Mouse (Mus musculus) erythroblast, embryonic 14.5 days (primary cell): Measurements from ENCODE around the gene Kdm1b.

Source experiments
- GATA1 ChIP-seq: IDR thresholded peaks from 2 replicates; pipeline ENCODE4 v1.6.1; 2012; ENCODE audit warnings: low read length, inconsistent platforms, mixed read lengths
- TAL1 ChIP-seq: IDR thresholded peaks from 3 replicates; pipeline ENCODE4 v1.6.1; 2012; ENCODE audit warnings: low read length, inconsistent platforms, mixed read lengths

GRCm38 (mm10) chr13:47020798-47021197, 22.5 kb upstream of the Kdm1b start:
- no peak for TF ChIP-seq GATA1
- TF ChIP-seq TAL1, result no peak
